Mouse (Mus musculus) ZHBTc4 (cell line): ENCODE measurements around the gene Nme3.

ENCODE experiments used
- DNase-seq: peaks from one replicate; pipeline ENCODE4 v3.0.0-alpha.2; 2011; ENCODE audit warnings: low read depth, low spot score

Nme3 gene

GRCm38 (mm10) chr17:24881738-24882440 lies 14.4 kb upstream of the Nme3 start:
- peak; percentile 86 for DNase-seq

DNA sequence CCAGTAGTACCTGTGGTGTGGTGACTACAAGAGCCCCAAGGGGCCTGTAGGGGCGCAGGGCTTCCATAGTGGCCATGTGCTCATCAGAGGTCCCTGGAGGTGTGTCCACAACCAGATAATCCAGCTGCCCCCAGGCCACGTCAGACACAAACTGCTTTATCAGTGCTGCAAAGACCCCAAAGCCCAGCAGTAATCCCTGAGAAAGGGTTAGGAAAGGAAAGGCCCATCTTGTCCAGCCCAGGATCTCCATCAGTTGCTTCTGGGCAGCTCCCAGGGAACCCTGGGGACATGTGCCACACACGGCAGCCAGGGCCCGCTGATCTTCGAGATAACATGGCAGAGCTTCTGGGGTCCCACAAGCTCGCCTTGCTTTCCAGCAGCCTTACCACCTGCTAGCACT lies 11.9 kb upstream of the Nme3 start:
- no peak for DNase-seq

DNA sequence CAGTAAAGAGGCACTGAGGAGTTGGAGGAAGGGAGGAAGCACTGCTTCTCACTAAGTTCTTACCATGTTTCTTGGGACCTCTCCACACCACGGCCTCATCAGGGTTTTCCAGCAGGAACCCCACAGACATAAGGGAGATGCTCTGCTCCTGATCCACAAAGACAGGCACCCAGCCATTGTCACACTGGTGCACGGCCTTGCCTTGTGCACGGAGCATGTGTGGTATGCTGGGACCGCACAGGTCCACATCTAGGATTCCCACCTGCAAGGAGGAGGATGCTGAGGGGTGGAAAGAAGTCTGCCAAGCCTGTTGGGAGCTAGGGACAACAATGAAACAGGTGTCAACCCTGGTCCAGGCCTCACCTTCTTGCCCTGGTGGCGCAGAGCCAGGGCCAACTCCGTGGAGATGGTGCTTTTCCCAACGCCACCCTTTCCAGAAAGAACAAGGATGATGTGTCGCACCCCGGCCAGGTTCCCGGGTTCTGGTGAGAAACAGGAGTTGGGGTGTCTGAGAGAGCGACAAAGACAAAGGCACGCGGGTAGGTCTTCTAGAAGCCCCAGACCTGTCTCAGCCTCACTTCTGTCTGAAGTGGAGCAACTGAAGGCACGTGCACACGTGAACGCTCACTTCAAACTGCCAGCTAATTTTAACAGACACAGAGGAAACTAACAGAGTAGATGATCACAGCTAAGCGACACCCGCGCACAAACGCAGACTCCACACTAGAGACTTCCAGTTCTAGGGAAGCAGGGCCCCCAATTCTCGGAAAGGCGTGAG lies 10.8 kb upstream of the Nme3 start:
- peak; percentile 14 for DNase-seq

DNA sequence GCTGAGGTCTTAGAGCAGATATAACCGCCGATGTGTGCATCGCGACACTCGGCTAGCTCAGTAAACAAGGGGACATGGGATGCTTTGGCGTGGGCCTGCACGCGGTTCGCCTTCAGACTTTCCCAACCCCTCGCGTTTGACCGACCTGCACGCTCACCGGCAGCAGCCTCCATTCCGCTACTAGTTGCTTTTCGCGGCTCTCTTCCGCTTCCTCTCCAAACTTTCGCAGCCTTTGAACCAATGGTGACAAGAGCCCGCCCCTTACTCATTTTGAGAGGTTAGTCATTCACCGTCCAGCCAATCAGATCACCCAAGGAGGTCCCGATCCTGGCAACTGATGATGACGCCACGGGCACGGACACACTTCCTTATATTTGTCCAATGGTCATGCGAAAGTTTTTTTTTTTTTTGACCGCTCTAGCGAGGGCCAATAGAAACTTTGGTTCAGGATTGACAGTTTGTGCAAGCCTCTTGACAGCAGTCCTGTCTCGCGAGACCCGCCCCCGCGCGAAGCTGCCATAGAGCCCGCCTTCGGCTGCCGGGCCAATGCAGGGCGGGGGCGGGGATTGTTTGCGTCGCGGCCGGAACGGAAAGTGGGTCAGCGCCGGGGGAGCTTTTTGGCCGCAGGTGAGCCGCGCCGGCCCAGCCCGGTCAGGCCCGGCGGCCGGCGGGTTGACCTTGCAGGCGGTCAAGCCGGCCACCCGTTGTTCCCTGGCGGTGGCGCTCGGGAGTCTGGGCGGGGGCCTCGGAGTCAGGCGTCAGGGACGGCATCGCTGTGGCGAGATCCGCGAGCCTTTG lies 10.0 kb upstream of the Nme3 start, which contains the start of the genes Nubp2 and Spsb3:
TSS of gene Nubp2 (minus strand) at position 216 of the 798 bp plus-strand sequence.
TSS of gene Spsb3 (plus strand) at position 510 of the 798 bp plus-strand sequence.
- DNase-seq = peak; percentile 99

DNA sequence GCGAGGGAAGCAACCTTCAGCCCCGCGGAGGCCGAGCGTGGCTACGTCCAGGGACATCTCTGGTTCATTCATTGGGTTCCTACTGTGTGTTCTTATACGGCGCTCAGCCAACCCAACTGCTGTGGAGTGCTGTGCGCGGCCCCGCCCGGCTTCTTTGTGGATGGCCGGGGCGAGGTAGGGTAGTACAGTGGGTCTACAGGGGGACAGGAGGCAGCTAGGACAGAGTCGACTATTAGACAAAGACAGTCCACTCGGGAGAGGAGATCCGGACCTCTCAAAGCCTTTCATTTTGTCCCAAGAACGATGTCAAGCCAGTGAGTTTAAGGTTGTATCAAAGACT lies 9.4 kb upstream of the Nme3 start:
- DNase-seq = no peak

GRCm38 (mm10) chr17:24887291-24888080 lies 8.8 kb upstream of the Nme3 start:
- peak; percentile 40 for DNase-seq

DNA sequence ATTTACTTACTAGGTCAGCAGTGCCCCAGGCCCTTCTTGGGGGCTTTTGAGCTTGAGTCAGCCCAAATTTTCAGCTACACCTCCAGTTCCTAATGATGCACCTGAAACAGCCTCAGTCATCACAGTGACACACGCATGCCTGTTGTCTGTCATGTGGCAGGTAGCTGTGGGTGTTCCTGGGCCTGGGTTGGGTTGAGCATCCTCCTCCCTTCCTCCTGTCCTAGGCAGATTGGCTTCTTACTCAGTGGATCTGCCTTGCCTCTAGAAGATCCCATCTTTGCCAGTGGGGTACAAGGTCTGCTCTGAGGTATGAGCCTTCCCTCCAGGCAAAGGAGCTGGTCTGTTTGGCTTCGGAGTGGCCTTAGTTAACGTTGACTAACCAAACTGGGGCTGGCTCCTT lies 7.4 kb upstream of the Nme3 start:
- DNase-seq = no peak

GRCm38 (mm10) chr17:24890151-24891092 lies 5.9 kb upstream of the Nme3 start:
- DNase-seq = no peak

GRCm38 (mm10) chr17:24891321-24891720 lies 5.0 kb upstream of the Nme3 start:
- no peak for DNase-seq

GRCm38 (mm10) chr17:24892785-24893184 lies 3.5 kb upstream of the Nme3 start:
- no peak for DNase-seq

DNA sequence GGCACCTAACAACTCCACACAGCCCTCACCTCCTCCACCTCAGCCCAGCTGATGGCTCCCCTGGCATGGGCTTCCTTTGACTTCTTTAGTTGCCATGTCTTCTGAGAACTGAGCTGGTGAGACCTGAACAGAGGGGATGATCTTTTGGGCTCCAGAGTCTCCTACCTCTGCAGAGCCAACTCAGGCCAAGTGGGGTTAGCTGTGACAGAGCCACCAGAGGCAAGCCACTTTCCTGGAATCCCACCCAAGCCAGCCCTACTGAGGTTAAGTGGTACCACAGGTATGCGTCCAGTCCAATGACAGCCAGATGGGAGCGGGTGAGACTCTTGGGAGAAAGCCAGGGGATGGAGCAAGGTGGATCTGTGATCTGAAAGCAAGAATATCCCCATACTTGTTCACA lies 3.0 kb upstream of the Nme3 start:
- DNase-seq = no peak

DNA sequence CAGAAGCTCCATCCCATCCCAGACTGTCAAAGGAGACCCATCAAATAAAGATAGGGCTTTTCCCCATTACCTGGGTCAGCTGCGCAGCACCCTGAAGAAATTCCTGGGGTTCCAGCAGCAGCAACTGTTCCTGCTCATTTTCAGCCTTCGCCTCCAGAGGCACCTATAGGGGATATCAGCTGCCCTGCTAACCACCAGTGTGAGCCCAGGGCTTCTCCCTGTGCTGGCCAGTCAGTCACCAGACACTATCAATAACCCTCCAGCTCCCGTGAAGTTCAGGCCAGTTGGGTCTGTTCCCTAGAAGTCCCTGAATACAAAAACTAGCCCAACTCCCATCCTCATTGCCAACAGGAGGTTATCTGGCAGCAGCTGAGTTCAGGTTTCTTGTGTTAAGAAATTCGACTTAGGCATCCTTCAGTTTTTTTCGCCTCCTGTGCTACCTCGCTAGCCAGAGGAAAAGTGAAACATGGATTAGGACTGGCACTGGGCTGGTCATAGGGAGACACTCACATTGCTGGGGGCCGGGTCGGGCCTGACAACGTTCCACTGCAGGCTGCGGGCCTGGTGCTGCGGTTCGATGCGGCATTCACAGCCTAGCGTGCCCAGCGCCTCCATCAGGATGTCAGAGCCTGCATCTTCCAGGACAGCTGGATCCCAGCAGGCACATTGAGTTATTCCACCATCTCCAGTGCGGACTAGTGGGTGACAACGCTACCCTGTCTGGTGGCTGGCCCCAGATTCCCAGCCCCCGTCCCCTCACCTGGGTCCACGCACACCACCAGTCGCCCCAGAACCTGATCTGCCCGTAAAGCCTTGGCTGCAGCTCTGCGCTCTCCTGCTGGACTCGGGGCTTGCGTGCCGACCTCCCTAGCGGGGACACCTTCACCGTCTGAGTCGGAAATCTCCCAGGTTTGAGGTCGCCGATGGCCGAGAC lies 2.0 kb upstream of the Nme3 start:
- DNase-seq = no peak

GRCm38 (mm10) chr17:24894995-24895547 lies 1.2 kb upstream of the Nme3 start, which contains the start of the genes Eme2 and Mrps34:
TSS of gene Eme2 (minus strand) at chr17:24895087.
TSS of gene Mrps34 (plus strand) at chr17:24895116.
- peak; percentile 94 for DNase-seq

GRCm38 (mm10) chr17:24895571-24896240 lies 594 bp upstream of the Nme3 start:
- DNase-seq = no peak

DNA sequence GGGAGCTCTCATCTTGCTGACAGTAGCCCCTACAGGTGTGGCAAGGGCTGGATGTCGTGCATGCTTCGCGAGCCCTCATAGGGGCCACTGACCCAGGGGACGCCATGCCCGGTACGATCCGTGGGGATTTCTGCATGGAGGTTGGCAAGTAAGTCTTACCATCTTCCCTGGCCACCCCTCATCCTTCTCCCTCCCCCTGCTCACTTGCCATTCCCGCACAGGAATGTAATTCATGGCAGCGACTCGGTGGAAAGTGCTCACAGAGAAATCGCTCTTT lies 631 bp downstream of the Nme3 start:
- DNase-seq = no peak

DNA sequence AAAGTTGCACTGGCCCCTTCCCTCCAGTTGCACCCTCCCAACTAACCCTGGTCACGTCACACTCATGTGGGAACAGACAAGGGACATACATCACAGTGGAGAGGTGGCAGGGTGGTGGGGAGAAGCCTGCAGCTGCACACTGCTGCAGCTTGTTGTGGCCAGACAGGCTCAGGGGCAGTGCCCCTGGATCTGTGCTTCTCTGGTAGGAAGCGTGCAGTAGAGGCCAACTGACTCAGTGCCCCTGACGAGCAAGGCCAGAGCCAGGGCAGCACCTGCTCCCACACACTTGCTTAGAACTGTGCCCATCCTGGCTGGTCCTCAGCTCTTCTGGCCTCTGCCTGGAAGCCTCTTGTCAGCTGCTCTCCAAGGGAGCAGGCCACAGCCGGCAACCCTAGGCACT lies 1.3 kb downstream of the Nme3 start:
- DNase-seq = no peak

DNA sequence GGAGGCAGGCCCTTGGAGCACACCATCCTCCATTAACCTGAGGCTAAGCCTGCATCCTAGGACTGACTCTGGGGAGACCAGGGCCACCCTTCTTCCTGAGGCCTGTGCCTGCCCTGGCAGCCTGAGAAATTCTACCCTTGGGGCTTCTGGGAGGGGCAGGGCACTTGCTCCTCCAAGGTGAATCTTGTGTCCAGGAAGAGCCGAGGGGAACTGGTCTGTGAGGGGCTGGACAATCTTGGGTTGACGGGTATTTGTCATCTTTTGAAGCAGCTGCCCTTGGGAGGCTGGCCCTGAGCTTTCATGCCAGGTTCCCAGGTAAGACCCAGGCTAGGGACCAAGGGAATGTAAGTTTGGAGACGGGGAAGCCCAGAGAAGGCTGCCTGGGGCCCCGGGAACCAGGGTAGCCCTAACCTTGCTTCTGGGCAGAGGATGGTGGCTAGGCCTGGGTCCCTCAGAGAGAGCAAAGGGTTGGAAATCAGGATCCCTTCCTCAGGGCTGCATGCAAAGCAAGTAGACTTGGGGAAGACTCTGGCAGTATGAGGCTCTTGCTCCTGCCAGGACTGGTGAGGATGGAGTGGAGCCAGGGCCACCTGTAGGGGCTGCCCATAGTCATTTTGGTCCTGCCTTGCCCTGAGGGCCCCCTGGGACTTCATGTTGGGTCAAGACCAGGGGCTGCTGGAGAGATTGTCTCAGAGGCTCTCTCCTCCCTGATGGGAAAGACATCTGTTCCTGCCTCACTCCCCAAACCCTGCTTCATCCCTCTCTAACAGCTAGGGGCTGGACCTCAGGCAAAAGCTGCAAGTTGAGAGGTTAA lies 1.9 kb downstream of the Nme3 start:
- DNase-seq = no peak

- DNase-seq = no peak
Observed at GRCm38 (mm10) chr17:24899153-24899552, 2.9 kb downstream of the Nme3 start.
